Mouse (Mus musculus): ENCODE data around the gene Irf2bp2.
"Not testable (repeated sequence)": the region's sequence is repeated elsewhere in the genome, so short reads cannot be mapped to it uniquely, and the experiment has no call there.

Gene Irf2bp2

GRCm38 (mm10) chr8:126603241-126603947 is 9.6 kb upstream of the Irf2bp2 start:
- intact Hi-C loops (cut with DNase I), result no loop called here

GRCm38 (mm10) chr8:126602641-126603040 is 8.9 kb upstream of the Irf2bp2 start:
- intact Hi-C loops (cut with DNase I), result no loop called here

- intact Hi-C loops (cut with DNase I), result no loop called here
Measured at GRCm38 (mm10) chr8:126601325-126601724, 7.5 kb upstream of the Irf2bp2 start.

- intact Hi-C loops (cut with DNase I), result no loop called here
Measured at GRCm38 (mm10) chr8:126600816-126601243, 7.0 kb upstream of the Irf2bp2 start.

GRCm38 (mm10) chr8:126600388-126600787 is 6.6 kb upstream of the Irf2bp2 start:
- intact Hi-C loops (cut with DNase I), result not testable (repeated sequence)

GRCm38 (mm10) chr8:126599297-126599696 is 5.5 kb upstream of the Irf2bp2 start:
- intact Hi-C loops (cut with DNase I), result loop anchor here (5.0 kb wide), 1 partner anchor 138 kb away; no protein-coding TSS in a partner anchor

- intact Hi-C loops (cut with DNase I), result loop anchor here (5.0 kb wide), 1 partner anchor 139 kb away; no protein-coding TSS in a partner anchor
Measured at GRCm38 (mm10) chr8:126598218-126598617, 4.4 kb upstream of the Irf2bp2 start.

- intact Hi-C loops (cut with DNase I), result loop anchor here (5.0 kb wide), 1 partner anchor 141 kb away; no protein-coding TSS in a partner anchor
Measured at GRCm38 (mm10) chr8:126596721-126597120, 2.9 kb upstream of the Irf2bp2 start.

- intact Hi-C loops (cut with DNase I), result loop anchor here (5.0 kb wide), 1 partner anchor 141 kb away; no protein-coding TSS in a partner anchor
Measured at GRCm38 (mm10) chr8:126596097-126596634, 2.4 kb upstream of the Irf2bp2 start.

GRCm38 (mm10) chr8:126595204-126596061 is 1.6 kb upstream of the Irf2bp2 start:
- intact Hi-C loops (cut with DNase I), result loop anchor here (2.0 to 5.0 kb wide), 2 partner anchors 71 to 142 kb away; no protein-coding TSS in a partner anchor

GRCm38 (mm10) chr8:126594481-126595000 is 755 bp upstream of the Irf2bp2 start:
- intact Hi-C loops (cut with DNase I), result loop anchor here (2.0 to 5.0 kb wide), 4 partner anchors 72 to 323 kb away; no protein-coding TSS in a partner anchor

GRCm38 (mm10) chr8:126592771-126593571 is 815 bp downstream of the Irf2bp2 start:
- intact Hi-C loops (cut with DNase I), result loop anchor here (5.0 kb wide), 3 partner anchors 194 to 324 kb away; no protein-coding TSS in a partner anchor

- intact Hi-C loops (cut with DNase I), result loop anchor here (5.0 kb wide), 3 partner anchors 195 to 325 kb away; no protein-coding TSS in a partner anchor
Measured at GRCm38 (mm10) chr8:126592381-126592770, 1.4 kb downstream of the Irf2bp2 start.

- intact Hi-C loops (cut with DNase I), result loop anchor here (5.0 kb wide), 3 partner anchors 195 to 325 kb away; no protein-coding TSS in a partner anchor
Measured at GRCm38 (mm10) chr8:126591821-126592268, 1.9 kb downstream of the Irf2bp2 start.

- intact Hi-C loops (cut with DNase I), result loop anchor here (5.0 kb wide), 3 partner anchors 196 to 326 kb away; no protein-coding TSS in a partner anchor
Measured at GRCm38 (mm10) chr8:126591141-126591820, 2.5 kb downstream of the Irf2bp2 start.

GRCm38 (mm10) chr8:126590599-126590998 is 3.2 kb downstream of the Irf2bp2 start:
- intact Hi-C loops (cut with DNase I), result loop anchor here (5.0 kb wide), 3 partner anchors 197 to 327 kb away; no protein-coding TSS in a partner anchor

- intact Hi-C loops (cut with DNase I), result loop anchor here (5.0 kb wide), 3 partner anchors 197 to 327 kb away; no protein-coding TSS in a partner anchor
Measured at GRCm38 (mm10) chr8:126590024-126590529, 3.7 kb downstream of the Irf2bp2 start.

GRCm38 (mm10) chr8:126589507-126590023 is 4.2 kb downstream of the Irf2bp2 start:
- intact Hi-C loops (cut with DNase I), result loop anchor here (5.0 kb wide), 5 partner anchors 72 to 328 kb away; no protein-coding TSS in a partner anchor

Measured in adrenal gland (tissue).